Mouse (Mus musculus) adipocyte (in vitro differentiated cells): ENCODE data around the gene Hoxb4.

Source experiments
- DNase-seq: peaks from one replicate; pipeline ENCODE4 v3.0.0-alpha.2; 2016; ENCODE audit warnings: low spot score

Hoxb4 gene

GRCm38 (mm10) chr11:96317608-96318367, at the start of gene Hoxb4:
Hoxb4 (plus strand) TSS chr11:96318267.
- DNase-seq, result no peak

- DNase-seq, result peak; percentile 20
Observed at GRCm38 (mm10) chr11:96269869-96270268, 48.2 kb upstream of the Hoxb4 start.

- no peak for DNase-seq
Observed at GRCm38 (mm10) chr11:96270996-96271540, 47.0 kb upstream of the Hoxb4 start, which contains the start of gene Hoxb9. Hoxb9 (plus strand) TSS chr11:96271457.

DNA sequence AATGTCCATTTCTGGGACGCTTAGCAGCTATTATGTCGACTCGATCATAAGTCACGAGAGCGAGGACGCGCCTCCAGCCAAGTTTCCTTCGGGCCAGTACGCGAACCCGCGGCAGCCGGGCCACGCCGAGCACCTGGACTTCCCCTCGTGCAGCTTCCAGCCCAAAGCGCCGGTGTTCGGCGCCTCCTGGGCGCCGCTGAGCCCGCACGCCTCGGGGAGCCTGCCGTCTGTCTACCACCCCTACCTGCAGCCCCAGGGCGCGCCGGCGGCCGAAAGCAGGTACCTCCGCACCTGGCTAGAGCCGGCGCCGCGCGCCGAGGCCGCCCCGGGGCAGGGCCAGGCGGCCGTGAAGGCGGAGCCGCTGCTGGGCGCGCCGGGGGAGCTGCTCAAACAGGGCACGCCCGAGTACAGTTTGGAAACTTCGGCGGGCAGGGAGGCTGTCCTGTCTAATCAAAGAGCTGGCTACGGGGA, 46.5 kb upstream of the Hoxb4 start:
- DNase-seq, result no peak

GRCm38 (mm10) chr11:96272024-96272921, 45.8 kb upstream of the Hoxb4 start:
- no peak for DNase-seq

DNA sequence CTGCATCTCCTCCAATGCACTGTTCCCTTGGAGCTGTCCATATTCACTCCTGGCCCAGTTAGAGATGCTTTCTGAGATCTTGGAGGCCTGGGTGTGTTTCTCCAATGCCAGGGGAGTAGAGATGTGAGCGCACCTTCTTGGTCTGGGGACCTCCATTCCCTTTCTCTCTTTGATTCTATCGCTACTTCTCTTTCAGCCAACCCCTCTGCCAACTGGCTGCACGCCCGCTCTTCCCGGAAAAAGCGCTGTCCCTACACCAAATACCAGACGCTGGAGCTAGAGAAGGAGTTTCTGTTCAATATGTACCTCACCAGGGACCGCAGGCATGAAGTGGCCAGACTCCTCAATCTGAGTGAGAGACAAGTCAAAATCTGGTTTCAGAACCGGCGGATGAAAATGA, 43.6 kb upstream of the Hoxb4 start:
- no peak for DNase-seq

- DNase-seq, result no peak
Observed at GRCm38 (mm10) chr11:96275896-96276295, 42.2 kb upstream of the Hoxb4 start.

DNA sequence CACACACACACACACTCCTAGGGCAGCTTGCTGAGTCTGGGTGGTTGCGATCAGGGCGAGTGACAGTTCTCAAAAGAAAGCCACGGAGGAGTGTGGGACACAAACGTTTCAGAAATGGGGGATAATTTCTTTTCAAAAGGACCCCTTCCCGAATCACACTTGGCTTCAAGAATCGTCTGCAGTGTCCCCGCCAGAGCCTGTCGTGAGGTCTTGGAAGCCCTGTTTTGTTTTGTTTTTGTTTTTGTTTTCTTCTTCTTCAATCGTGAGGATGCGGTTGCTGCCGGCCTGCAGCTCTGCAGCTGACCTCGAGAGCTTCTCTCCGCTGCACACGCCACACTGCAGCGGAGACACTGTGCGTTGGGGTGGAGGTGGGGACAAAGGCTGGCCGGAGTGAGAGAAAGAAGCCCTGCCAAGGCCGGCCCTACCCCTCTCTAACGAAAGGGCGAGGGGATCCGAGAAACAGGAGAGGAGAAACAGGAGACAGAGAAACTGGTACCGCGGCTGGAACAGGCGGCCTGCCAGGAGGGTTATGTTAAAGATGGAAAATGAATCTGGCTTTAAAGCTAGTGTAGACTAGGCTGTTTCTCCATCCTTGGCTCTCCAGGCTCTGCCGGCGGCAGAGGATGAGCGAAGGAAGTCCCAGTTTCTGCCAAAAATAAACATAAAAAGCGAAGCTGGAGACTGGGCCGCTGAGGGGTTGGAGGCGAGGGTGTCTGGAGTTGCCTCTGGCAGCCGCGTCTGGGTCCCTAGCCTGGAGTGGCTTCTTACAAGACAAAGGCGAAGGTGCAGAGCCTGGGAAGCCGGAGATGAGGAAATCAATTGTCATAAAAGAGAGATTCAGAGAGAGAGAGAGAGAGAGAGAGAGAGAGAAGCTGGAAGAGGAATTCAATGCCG, 40.7 kb upstream of the Hoxb4 start:
- no peak for DNase-seq

DNA sequence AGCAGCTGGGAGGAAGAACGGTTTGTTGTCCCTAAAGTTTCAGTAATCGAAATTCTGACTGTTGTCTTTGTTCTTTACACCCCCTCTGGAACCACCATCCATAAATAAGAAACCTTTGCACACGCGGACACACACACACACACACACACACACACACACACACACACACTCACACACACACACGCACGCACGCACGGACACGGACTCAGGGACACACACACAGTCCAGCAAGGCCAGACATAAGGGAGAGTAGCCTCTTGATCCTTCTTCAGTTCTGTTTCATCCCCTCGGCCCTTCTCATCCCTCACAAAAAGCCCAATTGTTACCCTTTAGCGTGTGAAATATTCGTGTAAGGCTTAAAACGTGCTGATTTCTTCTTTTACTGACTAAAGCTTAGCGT, 39.7 kb upstream of the Hoxb4 start:
- DNase-seq, result no peak

- peak; percentile 88 for DNase-seq
Observed at GRCm38 (mm10) chr11:96278773-96279172, 39.3 kb upstream of the Hoxb4 start.

DNA sequence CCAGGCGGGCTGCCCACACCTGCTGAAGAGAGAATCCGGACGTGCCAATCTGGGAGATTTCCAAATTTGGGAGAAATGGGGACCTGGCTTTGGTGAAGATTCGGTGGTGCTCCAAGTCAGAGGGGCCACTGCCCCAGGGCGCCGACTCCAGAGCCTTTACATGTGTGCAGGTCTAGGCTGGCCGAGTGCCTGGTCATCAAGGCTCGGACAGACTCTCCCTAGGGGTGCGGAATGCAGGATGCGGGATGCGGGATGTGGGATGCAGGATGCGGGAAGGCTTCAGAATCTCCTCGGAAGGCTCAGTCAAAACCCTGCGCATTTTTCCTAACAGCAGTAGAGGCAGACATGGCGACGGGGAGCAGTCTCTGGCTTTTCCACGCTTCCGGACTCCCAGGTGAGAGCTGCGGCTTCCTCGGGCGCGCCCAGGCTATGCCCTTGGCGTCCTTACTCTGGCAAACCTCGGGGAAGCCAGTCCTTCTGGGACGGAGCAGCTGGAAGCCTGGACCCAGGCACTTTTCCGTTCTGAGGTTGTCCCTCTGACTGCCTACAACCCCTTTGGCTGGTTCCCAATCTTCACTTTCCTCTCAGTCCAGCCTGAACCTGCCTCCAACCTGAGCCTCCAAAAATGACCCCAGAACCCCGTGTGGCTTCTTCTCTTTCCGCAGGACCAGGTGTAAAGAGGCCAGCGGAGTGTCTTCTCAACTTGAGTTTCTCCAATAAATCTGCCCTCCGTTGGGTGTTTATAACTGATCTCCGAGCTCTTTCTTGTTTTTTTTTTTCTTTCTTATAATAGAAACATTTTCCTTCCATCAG, 38.4 kb upstream of the Hoxb4 start:
- DNase-seq, result no peak

- DNase-seq, result no peak
Observed at GRCm38 (mm10) chr11:96280399-96281378, 37.4 kb upstream of the Hoxb4 start.

- DNase-seq, result no peak
Observed at GRCm38 (mm10) chr11:96281396-96281795, 36.7 kb upstream of the Hoxb4 start.

GRCm38 (mm10) chr11:96281855-96282570, 36.1 kb upstream of the Hoxb4 start, which contains the start of gene Hoxb8:
Hoxb8 (plus strand) TSS chr11:96281905.
- DNase-seq, result no peak

DNA sequence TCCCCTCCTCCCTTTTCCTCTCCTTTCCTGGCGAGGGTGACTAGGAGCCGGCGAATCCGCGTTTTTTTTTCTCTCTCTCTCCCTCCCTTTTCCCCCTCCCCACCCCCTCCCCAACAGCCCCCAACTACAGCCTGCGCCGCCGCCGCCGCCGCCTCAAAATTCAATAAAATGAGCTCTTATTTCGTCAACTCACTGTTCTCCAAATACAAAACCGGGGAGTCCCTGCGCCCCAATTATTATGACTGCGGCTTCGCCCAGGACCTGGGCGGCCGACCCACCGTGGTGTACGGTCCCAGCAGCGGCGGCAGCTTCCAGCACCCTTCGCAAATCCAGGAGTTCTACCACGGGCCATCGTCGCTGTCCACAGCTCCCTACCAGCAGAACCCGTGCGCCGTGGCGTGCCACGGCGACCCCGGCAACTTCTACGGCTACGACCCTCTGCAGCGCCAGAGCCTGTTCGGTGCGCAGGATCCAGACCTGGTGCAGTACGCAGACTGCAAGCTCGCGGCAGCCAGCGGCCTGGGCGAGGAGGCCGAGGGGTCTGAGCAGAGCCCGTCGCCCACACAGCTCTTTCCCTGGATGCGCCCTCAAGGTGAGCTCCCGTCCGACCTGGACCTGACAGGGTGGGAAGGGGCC, 35.2 kb upstream of the Hoxb4 start:
- no peak for DNase-seq

GRCm38 (mm10) chr11:96284041-96284749, 33.9 kb upstream of the Hoxb4 start:
- no peak for DNase-seq
